Mouse (Mus musculus): Measurements from ENCODE around the gene Sh3rf1.

Gene Sh3rf1

DNA sequence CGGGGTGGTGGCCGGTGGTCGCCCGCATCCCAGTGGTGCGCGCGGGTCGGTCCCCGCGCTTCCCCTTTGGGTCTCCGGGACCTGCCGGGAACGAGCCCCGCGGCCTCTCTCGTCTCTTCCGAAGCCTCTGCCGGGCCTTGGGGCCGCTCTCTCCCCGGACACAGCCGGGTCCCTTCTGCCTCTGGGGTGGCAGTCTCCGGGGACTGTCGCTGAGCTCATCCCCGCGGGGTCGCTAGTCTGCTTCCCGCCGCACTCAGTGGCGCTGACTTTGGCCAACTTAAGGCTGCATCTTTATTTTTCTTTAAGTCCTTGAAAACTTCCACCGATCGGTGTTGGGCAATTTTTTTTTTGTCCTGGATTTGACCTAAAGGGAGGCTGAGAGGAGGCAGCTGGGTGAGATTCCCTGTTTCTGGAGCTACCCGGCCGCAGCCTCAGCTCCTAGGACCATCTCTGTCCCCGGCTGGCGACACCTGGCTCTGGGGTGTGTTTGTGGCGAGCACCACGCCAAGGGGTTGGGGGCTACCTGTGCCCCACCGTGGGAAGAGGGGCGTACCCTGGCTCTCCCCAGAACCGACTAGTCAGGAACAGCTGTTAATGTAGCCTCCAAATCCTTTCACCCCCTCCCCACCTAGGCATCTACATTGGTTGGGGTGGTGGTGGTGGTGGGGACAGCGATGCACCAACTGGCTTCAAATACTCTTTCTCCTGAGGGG lies 864 bp downstream of the Sh3rf1 start:
- DNase-seq, result peak; percentile 74

DNA sequence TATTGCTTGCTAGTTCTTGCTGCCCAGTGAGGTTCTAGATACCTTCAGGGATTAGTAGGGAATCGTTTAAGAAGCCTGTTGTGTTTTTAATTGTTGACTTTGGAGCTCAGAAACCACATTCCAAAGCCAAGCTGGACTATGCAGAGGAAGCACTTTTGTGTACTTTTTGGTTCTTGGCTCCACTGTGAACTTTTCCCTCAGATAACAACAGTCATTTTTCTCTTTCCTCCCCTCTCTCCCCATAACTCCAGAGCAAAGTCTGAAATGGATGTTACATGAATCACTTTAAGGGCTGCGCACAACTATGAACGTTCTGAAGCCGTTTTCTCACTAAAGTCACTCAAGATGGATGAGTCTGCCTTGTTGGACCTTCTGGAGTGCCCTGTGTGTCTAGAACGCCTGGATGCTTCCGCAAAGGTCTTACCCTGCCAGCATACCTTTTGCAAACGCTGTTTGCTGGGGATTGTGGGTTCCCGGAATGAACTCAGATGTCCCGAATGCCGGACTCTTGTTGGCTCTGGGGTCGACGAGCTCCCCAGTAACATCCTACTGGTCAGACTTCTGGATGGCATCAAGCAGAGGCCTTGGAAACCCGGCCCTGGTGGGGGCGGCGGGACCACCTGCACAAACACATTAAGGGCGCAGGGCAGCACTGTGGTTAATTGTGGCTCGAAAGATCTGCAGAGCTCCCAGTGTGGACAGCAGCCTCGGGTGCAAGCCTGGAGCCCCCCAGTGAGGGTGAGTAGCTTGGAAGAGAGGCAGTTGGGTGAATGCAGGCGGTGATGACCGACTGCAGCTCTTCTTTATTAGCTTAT lies 2.1 kb downstream of the Sh3rf1 start:
- peak; percentile 17 for DNase-seq

DNA sequence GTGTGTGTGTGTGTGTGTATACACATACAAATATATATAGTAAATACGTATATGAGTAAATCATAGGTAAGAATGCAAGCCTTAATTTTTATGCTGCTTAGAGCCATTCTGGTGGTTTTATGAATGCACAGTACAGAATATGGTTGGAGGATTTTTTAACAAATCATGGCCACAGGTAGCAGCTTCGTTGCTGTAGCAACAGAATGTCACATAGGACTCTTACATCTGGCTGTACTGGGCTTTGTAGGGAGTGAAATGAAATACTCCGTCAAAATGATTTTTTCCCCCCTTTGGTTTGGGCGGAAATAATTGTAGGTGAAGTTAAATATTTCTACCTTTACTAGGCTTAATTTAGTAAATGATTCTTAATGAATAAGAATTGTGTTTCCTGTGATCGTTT lies 3.0 kb downstream of the Sh3rf1 start:
- DNase-seq, result no peak

DNA sequence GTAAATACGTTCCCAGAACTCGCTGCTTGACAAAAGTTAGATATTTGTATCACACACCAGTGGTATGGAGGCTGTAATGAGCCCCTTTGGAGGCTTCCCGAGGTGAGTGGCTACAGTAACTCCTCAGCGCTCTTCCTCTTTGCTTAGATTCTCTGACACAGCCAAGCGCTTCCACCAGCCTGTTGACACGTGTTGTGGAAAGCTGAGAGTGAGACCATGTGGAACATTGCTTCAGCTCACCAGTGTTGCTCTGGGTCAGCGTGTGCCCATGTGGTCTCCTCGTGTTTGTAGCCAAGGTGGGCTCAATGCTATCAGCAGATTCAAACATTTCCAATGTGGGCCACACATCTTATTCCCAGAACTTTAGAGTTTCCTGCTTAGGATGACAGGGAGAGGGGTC lies 5.0 kb downstream of the Sh3rf1 start:
- DNase-seq, result no peak

DNA sequence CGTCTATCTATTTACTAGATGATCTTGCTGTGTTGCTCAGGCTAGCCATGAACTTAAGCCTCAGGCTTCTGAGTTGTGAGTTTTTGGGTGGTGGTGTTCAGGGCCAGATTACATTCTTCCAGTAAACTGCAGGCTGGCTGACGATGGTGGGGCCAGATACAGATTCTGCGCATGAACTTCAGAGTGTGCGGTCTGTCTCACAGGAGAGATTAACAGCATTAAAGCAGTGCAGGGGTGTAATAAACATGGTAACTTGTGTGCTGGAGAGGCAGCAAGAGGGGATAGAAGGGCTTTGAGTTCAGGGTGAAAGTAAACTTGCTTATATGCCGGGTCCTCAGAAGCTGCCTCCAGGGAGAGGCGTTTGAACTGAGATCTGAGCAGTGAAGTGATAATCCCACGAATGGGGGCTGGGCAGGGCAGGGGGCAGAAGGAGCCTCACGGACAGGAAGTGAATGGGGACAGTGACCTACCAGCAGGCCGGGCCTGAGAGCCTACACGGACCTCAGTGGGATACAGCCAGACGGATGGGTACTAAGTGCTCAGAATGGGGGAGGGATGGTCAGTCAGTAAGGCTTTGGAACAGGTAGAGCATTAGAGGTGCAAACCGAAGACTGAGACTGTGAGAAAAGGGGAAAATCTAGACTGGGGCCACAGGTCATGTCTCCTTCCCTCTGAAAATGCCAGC lies 6.0 kb downstream of the Sh3rf1 start:
- no peak for DNase-seq

DNA sequence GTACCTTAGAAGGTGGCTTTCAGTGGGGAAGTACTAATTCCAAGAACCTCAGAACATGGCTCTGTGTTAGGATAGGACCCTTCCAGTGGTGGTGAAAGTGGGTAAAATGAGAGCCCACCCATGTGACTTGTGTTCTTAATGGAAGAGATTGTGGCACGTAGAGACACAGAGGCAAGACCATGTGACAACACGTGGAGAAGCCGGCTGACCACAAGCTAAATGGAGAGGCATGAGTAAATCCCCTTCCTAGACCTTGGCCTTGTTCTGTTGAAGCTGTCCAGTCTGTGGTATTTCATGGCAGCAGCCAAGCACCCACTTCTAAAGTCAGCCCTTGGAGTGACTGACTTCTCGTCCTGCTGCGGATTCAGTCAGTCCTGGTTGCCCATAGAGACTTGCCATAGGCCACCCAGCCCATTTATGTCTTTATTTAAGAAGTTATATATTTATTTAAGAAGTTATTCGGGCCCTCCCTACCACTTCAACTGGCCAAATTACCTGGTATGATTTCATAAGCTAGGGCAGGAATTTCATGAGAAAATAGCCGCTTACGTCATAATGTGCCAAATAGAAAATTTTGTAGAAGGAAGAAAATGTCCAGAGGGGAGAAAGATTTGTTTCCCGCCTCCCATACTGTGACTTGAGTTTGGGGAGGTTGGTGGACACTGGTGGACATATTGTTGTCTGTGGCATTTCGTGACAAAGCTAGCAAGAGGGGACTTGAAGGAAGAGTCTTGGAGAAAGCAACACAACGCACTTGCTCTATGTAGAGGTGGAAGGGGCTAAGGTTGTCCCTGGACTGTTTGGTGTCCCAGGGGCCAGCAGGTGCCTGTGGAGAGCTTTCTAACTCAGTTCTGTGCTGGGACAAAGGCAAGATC lies 7.4 kb downstream of the Sh3rf1 start:
- DNase-seq, result no peak

DNA sequence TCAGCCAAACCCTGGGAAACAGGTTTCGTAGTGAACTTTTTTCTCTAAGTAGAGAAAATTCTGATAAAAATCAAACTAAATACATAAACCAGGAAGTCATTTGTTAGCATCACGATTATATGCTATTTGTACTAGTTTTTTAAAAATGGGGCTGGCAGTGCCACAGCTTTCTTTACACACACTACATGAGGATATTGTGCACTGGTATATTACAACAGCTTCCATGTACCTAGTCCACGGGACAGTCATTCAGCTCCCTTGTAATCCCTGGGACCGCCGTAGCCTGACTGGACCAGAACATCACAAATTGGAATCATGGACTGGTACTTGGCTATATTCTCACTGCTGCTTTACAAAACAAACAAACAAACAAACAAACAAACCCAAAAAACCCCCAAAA lies 11.8 kb downstream of the Sh3rf1 start:
- DNase-seq, result no peak

DNA sequence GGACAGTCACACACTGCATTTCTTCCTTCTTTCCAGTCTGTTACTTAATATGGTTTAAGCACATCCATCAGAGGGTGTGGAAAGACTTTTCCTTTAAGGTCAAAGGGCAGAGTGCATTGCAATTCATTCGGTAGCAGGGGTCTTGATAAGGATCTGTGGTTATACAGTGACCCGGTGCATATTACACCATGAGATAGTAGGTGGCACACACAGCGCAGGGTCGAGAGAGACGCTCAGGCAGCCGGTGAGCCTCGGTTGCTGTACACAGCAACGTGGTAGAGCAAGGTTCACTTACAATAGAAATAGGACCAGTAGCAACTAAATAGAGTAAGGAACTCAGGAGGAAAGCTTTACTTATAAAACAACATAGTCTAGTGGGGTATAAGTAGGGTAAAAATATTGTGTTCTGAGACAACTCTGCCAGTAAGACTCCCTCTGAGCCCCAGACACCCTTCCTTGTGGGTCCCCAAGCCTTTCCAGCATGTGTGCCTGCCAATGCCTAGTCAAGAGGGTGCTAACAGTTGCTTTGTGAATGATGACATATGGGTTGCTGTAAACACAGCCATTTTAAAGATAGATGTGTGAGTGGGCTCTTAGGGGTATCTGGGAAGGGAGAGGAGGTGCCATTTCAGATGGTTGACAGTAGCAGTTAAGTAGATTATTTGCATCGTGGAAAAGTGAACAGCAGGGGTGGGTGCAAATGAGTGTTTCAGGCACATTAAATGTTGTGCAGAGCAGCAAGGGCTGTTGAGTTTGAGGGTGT lies 13.0 kb downstream of the Sh3rf1 start:
- no peak for DNase-seq

DNA sequence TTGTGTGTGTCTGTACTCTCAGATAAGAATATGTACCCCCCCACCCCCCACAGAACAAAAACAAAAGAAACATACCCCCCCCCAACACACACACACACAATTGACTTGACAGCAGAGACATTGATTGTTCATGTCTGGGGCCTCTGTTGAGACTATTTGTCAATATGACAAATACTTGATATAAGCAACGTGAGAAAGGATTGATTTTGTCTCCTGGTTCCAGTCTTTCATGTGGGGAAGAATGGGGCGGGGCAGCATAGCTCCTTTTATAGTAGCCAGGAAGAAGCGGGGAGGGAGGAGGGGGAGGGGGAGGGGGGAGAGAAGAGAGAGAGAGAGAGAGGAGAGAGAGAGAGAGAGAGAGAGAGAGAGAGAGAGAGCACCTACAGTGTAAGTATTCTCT lies 15.9 kb downstream of the Sh3rf1 start:
- no peak for DNase-seq

DNA sequence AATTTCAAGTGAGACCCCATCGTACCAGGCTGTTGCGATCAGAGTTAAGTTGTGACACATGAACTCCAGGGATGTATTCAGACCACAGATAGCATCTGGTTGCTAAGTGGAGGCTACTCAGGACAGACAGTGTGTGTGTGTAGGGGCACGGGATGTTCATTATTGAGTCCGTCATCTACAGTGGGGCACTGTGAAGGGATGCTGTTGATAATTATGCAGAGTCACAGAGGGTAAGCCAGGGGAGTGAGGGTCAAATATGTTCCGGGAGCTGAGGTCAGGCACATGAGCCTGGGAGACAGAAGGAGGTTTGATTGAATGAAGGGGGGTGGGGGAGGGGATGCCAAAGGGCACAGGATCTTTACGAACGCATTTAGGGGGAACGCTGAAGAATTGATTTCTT lies 17.6 kb downstream of the Sh3rf1 start:
- peak; percentile 53 for DNase-seq

DNA sequence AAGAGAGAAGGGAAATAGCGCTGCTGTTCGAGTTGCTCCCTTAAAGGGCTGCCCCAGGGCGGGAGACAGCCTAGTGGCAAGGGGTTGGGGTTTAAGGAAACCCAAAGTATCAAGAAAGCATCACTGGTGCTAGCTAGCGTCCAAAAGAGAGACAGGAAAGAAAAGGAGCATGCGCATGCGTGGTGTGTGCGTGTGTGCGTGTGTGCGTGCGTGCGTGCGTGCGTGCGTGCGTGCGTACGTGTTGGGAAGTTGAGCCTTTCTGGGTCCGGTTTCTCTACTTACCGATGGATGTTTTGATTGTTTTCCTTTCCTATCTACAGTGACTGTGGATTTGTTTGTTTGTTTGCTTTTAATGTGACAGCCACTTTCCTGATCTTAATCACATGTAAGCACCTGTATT lies 19.2 kb downstream of the Sh3rf1 start:
- no peak for DNase-seq

DNA sequence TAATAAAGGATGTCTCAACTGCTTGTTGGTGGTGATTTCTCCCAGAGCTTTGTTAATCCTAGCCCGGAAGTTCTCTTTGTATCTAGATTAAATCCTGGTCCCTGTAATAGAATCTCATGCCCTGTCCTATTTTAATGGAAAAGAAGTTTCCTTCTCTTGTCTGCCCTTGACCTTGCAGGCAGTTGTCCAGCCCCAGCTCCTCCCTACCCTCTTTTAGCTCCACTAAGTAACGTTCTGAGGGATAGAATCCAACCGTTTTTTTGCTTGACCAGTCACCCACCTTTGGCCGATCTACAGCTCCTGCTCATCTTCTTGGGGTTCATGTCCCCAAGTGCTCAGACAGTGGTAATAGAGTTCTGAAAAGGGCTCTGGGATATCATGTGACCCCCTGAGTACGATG lies 19.8 kb downstream of the Sh3rf1 start:
- no peak for DNase-seq

DNA sequence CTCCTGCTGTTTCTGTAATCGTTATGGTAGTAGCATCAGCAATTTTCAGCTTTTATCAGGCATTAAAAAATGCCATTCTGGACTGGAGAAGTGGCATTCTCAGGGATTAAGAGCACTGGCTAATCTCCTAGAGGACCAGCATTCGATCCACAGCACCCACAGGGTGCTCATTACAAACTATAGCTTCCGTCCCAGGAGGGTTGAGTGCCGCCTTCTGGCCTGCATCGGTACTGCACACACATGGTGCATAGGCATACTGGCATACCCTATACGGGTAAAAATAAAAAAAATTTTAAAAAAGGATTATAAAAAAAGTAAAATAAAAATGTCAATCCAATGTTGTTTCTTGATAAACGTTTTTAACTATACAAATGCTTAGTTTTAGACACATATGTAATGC lies 20.5 kb downstream of the Sh3rf1 start:
- no peak for DNase-seq

DNA sequence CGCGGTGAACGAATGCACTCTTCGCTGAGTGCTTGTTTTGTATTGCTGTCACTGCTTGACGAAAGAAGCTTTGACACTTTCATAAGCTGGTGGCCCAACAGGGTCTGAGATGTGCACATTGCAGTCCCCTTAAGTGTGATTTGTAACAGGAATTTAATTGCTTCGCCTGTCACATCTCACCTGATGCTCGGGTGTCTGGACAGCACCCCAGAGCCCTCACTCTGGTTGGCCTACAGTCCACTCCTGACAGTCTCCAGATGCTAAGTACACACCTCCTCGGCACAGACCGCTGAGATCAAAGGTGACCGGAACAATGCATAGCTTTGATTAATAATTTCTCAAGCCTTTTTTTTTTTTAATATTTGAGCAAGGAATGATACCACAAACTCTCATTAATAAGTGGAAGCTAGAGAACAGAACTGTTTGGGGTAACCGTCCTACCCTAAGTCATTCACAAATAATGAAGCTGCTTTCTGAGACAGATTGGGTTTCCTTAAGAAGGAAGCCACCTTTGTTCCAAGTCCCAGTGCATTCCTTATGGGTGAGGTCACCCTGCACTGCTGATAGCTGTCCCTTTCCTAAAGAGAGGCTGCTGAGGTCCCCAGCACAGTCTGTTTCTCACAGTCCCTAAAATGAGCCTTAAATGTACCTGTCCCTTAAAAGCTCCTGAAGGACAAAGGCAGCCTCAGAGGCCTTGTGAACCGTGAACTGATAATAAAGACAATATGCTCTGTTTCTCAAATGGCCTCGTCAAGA lies 23.8 kb downstream of the Sh3rf1 start:
- peak; percentile 79 for DNase-seq

DNA sequence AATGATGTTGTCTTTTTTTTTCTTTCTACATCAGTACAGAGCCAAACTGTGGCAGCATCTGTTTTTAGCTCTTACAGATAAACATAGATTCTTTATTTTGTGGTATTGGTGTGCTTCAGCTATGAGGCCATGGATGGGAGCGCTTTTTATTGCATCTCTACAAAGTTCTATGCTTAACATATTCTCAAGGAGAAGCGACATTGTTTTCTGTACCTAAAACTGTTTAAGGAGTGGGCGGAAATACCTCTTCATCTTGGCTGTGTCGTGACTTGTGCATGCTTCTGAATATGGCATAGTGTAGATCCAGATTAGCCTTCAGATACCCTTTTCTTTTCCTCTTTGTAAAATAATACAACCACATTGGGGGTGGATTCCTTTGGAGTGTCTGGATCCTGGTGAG lies 25.8 kb downstream of the Sh3rf1 start:
- no peak for DNase-seq

DNA sequence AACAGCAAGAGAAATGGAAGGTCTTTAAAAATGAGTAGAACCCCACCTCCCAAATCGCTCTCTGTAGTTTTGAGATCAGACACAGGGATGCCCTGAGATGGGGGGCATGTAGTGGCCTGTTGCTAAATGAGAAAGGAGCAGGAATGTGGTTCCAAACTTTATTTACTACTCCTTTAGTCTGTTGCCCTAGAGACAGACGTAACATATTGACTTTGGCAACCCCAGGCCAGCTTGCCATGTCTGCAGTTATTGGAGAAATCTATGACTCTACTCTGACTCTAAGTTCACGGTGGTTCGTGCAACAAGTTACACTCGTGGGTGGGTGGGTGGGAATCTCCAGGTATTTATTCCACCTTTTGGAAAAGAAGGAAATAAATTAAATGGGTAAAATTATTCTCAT lies 30.5 kb downstream of the Sh3rf1 start:
- no peak for DNase-seq

DNA sequence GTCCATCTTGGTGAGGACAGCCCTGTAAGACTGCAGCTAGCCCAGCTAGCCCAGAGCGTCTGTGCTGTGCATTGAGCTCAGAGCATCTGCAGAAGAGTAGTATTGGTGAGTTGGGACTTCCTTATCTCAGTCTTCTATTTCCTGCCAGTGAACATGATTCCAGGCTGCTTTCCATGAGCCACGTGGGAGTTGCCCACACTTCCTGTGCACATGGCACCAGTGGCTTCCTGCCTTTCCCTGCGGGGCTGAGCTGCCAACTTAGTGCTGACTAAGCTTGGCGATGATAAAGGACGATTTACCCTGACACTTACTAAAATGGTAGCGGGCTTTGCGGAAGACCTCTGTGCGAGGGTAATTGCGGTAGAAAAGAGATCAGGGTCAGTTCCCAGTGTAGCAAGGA lies 35.2 kb downstream of the Sh3rf1 start:
- DNase-seq, result no peak

DNA sequence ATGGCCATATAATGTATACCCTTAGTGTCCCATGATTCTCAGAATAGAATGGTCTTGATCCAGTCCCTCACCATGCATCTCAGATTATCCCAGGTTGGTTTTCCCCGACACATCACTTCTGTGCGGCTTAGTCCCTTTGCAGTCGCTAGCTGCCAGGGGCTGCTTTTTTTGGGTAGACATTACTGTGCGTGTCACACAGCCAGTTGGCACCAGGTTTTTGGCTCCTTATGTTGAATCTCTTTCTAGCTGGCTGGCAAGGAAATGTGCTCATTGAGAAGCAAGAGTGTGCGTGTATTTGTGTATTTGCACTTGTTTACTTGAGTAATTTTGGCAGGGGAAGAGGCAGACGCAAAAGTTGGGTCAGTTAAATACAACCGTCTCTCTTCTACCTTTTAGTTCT lies 35.9 kb downstream of the Sh3rf1 start:
- no peak for DNase-seq

DNA sequence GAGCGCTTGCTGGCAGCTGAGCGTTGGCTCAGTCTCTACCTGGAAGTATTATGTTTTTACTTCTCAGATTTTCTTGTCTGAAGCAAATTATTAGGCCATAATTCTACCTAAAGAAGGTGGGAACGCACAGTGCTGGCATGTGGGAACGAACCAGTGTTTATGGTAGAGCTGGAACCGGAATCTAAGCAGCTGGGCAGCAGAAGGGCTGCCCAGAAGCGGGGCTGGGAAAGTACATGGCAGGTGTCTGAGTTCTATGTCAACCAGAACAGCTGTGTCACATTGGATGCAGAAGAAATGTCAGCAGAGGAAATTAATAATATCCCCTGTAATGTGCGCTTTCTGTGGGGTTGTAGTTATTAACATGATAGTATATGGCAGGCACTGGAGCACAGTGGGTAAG lies 36.9 kb downstream of the Sh3rf1 start:
- no peak for DNase-seq

DNA sequence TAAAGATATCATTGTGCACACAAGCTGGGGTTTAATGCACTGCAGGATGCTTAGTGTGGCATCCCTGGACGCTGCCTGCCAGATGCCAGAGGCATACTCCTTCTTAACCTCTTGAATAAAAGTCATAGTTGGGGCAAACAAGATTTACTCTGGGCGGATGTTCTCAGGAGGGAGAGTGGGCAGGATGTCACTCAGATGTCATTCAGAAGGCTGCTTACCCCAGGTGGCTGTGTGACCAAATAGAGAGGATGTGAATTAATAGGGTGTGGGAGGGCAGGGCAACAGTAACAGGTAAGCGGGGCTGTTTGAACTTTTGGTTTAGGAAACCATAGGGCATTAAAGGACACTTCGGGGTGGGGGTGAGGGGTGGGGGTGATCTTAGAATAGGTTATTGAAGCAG lies 37.7 kb downstream of the Sh3rf1 start:
- no peak for DNase-seq

DNA sequence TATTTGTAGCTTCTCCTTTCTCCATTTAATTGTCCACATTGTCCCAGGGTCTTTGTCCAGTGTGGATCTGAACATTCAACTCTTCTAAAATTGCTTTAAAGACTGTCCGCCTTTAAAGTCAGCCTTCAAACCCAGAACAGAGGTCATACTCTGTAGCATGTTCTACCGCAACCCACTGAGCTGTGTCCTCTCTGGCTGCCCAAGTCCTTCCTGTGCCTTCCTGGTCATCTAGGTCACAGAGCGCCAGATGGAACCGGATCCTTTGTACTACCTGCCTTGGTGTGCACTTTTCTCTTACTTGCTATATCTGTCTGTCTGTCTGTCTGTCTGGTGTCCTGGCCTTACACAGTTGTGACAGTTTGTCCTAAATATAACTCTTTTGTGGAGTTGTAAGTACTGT lies 40.0 kb downstream of the Sh3rf1 start:
- no peak for DNase-seq

DNA sequence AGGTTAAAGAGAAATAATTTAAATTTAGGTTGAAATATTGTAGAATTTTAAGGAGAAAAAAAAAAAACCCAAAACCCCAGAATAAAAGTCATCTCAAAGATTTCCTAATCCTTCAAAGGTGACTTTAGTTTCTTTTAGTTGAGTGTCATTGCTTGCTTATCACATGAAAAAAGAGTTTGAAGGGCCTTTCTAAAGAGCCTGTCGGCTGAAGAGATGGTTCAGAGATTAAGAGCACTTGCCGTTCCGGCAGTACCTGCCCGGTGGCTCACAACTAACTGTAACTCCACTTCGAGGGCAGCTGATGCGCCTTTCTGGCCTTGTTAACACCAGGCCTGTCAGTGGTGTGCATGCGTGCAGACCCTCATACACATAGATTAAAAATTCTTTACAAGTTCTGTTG lies 41.2 kb downstream of the Sh3rf1 start:
- no peak for DNase-seq

Data from retina, postnatal 1 day (tissue).